Mouse (Mus musculus): Measurements from ENCODE around the gene Pianp. TPM values are rescaled to one million over a fixed set of nuclear protein-coding genes. Genes with fewer than 3 reads are reported as not detected.

The Pianp gene
- polyA plus RNA-seq, 1 experiment: 5.4 TPM

GRCm38 (mm10) chr6:124964638-124965037 lies 31.9 kb upstream of the Pianp start:
- peak overlapping the region; percentile 69; the same call in 1 of the 2 replicates for H3K4me3 ChIP-seq (ENCODE audit: extremely low read depth, insufficient read depth, insufficient read length)
- 7% methylated on average over 16 of the region's 16 CpGs for WGBS
- H3K4me1 ChIP-seq (ENCODE audit: control insufficient read depth, insufficient read depth, insufficient read length): peaks cover 7% of the 10 kb centered on the region; the same call in 1 of the 2 replicates
- no peaks in the 10 kb centered on the region for H3K27me3 ChIP-seq (ENCODE audit: control insufficient read depth, insufficient read depth, low read length)
- TF ChIP-seq POLR2A (IDR thresholded peaks at IDR 0.05; ENCODE audit: low read depth, low read length) (no peak), CTCF (IDR thresholded peaks at IDR 0.05; ENCODE audit: extremely low read depth, insufficient read depth, insufficient read length, insufficient replicate concordance) (no peak)
- H3K27ac ChIP-seq (ENCODE audit: insufficient read depth, low read length): no peak overlapping the region
- peaks cover 6% of the 10 kb centered on the region for H3K36me3 ChIP-seq (ENCODE audit: control insufficient read depth, insufficient read depth, low read length)
- peak in 1 of 2 experiments; percentile 3 for DNase-seq (ENCODE audit: low read depth in 1 of 2, low spot score in 2 of 2)

GRCm38 (mm10) chr6:124965088-124965719 lies 31.3 kb upstream of the Pianp start, which contains the start of gene Cops7a:
Gene Cops7a (minus strand): TSS chr6:124965538.
- Histone ChIP-seq H3K27ac (ENCODE audit: insufficient read depth, low read length) (peak within 1 kb of the TSS; percentile 92), H3K27me3 (ENCODE audit: control insufficient read depth, insufficient read depth, low read length) (no peaks in the 10 kb centered on the region), H3K36me3 (ENCODE audit: control insufficient read depth, insufficient read depth, low read length) (0 out of 2 replicates have a peak, but pooled peaks cover 3% of the 10 kb centered on the region), H3K4me3 (ENCODE audit: extremely low read depth, insufficient read depth, insufficient read length) (peak within 1 kb of the TSS; percentile 69), H3K4me1 (ENCODE audit: control insufficient read depth, insufficient read depth, insufficient read length) (peaks cover 7% of the 10 kb centered on the region; the same call in 1 of the 2 replicates)
- peak; percentile 90 to 98 for DNase-seq (ENCODE audit: low read depth in 1 of 2, low spot score in 2 of 2)
- WGBS: under 1% methylated on average over 68 of the region's 68 CpGs
- peak; percentile 81 for TF ChIP-seq POLR2A (IDR thresholded peaks at IDR 0.05; ENCODE audit: low read depth, low read length)
- TF ChIP-seq CTCF (IDR thresholded peaks at IDR 0.05; ENCODE audit: extremely low read depth, insufficient read depth, insufficient read length, insufficient replicate concordance): no peak

DNA sequence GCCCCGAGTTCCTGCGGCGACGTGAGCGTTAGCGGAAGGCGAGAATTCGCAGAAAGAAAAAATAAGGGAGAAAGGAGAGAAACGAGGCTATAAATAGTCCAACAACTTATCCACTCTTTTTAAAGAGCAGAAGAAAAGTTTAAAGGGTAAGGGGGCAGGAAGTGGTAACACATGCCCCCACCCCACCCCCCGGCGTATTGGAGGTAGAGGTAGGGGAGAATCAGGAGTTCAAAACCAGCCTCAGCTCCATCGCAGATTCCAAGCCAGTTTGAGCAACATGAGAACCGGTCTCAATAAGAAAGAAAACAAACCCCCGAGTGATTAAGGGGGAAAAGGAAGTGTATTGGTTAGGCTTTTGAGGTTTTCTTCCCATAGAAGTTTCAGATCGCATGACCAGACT lies 30.7 kb upstream of the Pianp start:
- TF ChIP-seq POLR2A (IDR thresholded peaks at IDR 0.05; ENCODE audit: low read depth, low read length) (no peak), CTCF (IDR thresholded peaks at IDR 0.05; ENCODE audit: extremely low read depth, insufficient read depth, insufficient read length, insufficient replicate concordance) (no peak)

GRCm38 (mm10) chr6:124966466-124967118 lies 29.9 kb upstream of the Pianp start:
- Histone ChIP-seq H3K4me3 (ENCODE audit: extremely low read depth, insufficient read depth, insufficient read length) (no peak overlapping the region), H3K27me3 (ENCODE audit: control insufficient read depth, insufficient read depth, low read length) (no peaks in the 10 kb centered on the region), H3K27ac (ENCODE audit: insufficient read depth, low read length) (no peak overlapping the region), H3K4me1 (ENCODE audit: control insufficient read depth, insufficient read depth, insufficient read length) (peaks cover 7% of the 10 kb centered on the region; the same call in 1 of the 2 replicates), H3K36me3 (ENCODE audit: control insufficient read depth, insufficient read depth, low read length) (no peaks in the 10 kb centered on the region)
- WGBS: 93% methylated on average over 7 of the region's 7 CpGs
- TF ChIP-seq POLR2A (IDR thresholded peaks at IDR 0.05; ENCODE audit: low read depth, low read length): no peak
- TF ChIP-seq CTCF (IDR thresholded peaks at IDR 0.05; ENCODE audit: extremely low read depth, insufficient read depth, insufficient read length, insufficient replicate concordance): no peak
- DNase-seq (ENCODE audit: low read depth in 1 of 2, low spot score in 2 of 2): peak in 1 of 2 experiments; percentile 7

More for the DNA sequence above, 30.7 kb upstream of the Pianp start:
- Histone ChIP-seq H3K27ac (ENCODE audit: insufficient read depth, low read length) (peak overlapping the region; percentile 86), H3K4me1 (ENCODE audit: control insufficient read depth, insufficient read depth, insufficient read length) (peaks cover 7% of the 10 kb centered on the region; the same call in 1 of the 2 replicates), H3K27me3 (ENCODE audit: control insufficient read depth, insufficient read depth, low read length) (no peaks in the 10 kb centered on the region), H3K4me3 (ENCODE audit: extremely low read depth, insufficient read depth, insufficient read length) (peak overlapping the region; percentile 69), H3K36me3 (ENCODE audit: control insufficient read depth, insufficient read depth, low read length) (0 out of 2 replicates have a peak, but pooled peaks cover 3% of the 10 kb centered on the region)
- DNase-seq (ENCODE audit: low read depth in 1 of 2, low spot score in 2 of 2): peak in 1 of 2 experiments; percentile 2
- 1% methylated on average over 15 of the region's 15 CpGs for WGBS

- Histone ChIP-seq H3K4me1 (ENCODE audit: control insufficient read depth, insufficient read depth, insufficient read length) (peaks cover 7% of the 10 kb centered on the region; the same call in 1 of the 2 replicates), H3K36me3 (ENCODE audit: control insufficient read depth, insufficient read depth, low read length) (no peaks in the 10 kb centered on the region), H3K4me3 (ENCODE audit: extremely low read depth, insufficient read depth, insufficient read length) (no peak overlapping the region), H3K27ac (ENCODE audit: insufficient read depth, low read length) (no peak overlapping the region), H3K27me3 (ENCODE audit: control insufficient read depth, insufficient read depth, low read length) (no peaks in the 10 kb centered on the region)
- 88% methylated on average over 4 of the region's 4 CpGs for WGBS
- TF ChIP-seq POLR2A (IDR thresholded peaks at IDR 0.05; ENCODE audit: low read depth, low read length) (no peak), CTCF (IDR thresholded peaks at IDR 0.05; ENCODE audit: extremely low read depth, insufficient read depth, insufficient read length, insufficient replicate concordance) (peak; percentile 13; the same call in 1 of the 2 replicates)
- DNase-seq (ENCODE audit: low read depth in 1 of 2, low spot score in 2 of 2): peak; percentile 22 to 39
These were observed 28.7 kb upstream of the Pianp start for GRCm38 (mm10) chr6:124967766-124968165.

GRCm38 (mm10) chr6:124992241-124992640 lies 4.3 kb upstream of the Pianp start:
- TF ChIP-seq CTCF (IDR thresholded peaks at IDR 0.05; ENCODE audit: extremely low read depth, insufficient read depth, insufficient read length, insufficient replicate concordance) (no peak), POLR2A (IDR thresholded peaks at IDR 0.05; ENCODE audit: low read depth, low read length) (no peak)
- 72% methylated on average over 4 of the region's 4 CpGs for WGBS
- peaks cover 11% of the 10 kb centered on the region for H3K27me3 ChIP-seq (ENCODE audit: control insufficient read depth, insufficient read depth, low read length)
- no peak for DNase-seq (ENCODE audit: low read depth in 1 of 2, low spot score in 2 of 2)
- H3K4me3 ChIP-seq (ENCODE audit: extremely low read depth, insufficient read depth, insufficient read length): no peak overlapping the region
- H3K27ac ChIP-seq (ENCODE audit: insufficient read depth, low read length): no peak overlapping the region
- no peaks in the 10 kb centered on the region for H3K36me3 ChIP-seq (ENCODE audit: control insufficient read depth, insufficient read depth, low read length)
- H3K4me1 ChIP-seq (ENCODE audit: control insufficient read depth, insufficient read depth, insufficient read length): peaks cover 10% of the 10 kb centered on the region
